Mouse (Mus musculus): Measurements from ENCODE around the gene Npnt. TPM values are rescaled to one million over a fixed set of nuclear protein-coding genes. Genes with fewer than 3 reads are reported as not detected.

Npnt gene
- polyA plus RNA-seq, 1 experiment from 2014 or later = 11.3 TPM

DNA sequence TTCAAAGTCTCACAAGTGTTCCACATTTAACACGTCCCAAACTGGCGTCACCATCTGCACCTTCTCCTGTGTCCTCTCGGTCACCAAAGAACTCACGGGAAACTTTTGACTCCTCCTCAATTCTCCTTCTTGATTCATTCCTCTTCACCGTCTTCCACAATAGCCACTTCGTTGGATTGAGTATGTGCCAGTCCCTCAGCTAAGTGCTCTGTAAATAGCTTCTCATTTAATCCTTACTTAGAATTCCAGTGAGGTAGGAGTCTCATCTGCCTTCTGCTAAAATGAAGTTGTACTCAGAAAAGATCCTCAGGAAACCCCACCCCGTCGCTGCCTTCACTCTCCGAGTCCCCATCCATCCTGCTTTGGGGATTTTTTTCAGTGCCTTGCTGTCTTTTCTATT lies 21.9 kb downstream of the Npnt start:
- Histone ChIP-seq H3K27me3 (ENCODE audit: control insufficient read depth, insufficient read depth, low read length) (no peaks in the 10 kb centered on the region), H3K27ac (replicated peaks; ENCODE audit: low read depth, low read length) (no peak overlapping the region), H3K4me1 (ENCODE audit: control insufficient read depth, insufficient read depth, low read length) (no peaks in the 10 kb centered on the region), H3K4me2 (ENCODE audit: low read depth, severe bottlenecking) (no peak overlapping the region), H3K9me3 (ENCODE audit: control insufficient read depth, low read length) (no peaks in the 10 kb centered on the region), H3K9ac (ENCODE audit: low read length) (no peak overlapping the region), H3K36me3 (ENCODE audit: control insufficient read depth, insufficient read depth, low read length) (no peaks in the 10 kb centered on the region), H3K4me3 (ENCODE audit: low read depth, low read length) (no peak overlapping the region)
- ATAC-seq (ENCODE audit: insufficient number of reproducible peaks, low FRiP score, low TSS enrichment, low read depth) = no peak
- no peak for DNase-seq (ENCODE audit: low spot score)
- 92% methylated on average over 9 of the region's 9 CpGs for WGBS

DNA sequence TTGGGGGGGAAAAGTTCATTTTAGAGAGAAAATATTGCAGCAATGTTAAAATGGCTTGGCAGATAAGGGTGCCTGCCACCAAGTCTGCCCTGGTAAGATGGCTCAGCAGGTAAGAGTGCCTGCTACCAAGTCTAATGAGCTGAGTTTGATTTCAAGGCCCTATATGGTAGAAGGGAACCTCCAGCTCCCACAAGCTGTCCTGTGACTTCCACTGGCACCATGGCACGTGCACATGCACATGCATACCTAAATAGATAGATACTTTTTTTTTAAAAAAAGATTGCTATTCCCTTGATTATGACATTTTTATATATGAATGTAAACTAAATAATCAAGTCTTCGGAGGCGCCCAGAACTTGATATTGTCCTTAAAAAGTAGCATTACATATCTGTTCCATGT lies 30.3 kb downstream of the Npnt start:
- Histone ChIP-seq H3K4me3 (ENCODE audit: low read depth, low read length) (no peak overlapping the region), H3K27ac (replicated peaks; ENCODE audit: low read depth, low read length) (no peak overlapping the region), H3K4me2 (ENCODE audit: low read depth, severe bottlenecking) (no peak overlapping the region), H3K27me3 (ENCODE audit: control insufficient read depth, insufficient read depth, low read length) (no peaks in the 10 kb centered on the region), H3K9ac (ENCODE audit: low read length) (no peak overlapping the region), H3K36me3 (ENCODE audit: control insufficient read depth, insufficient read depth, low read length) (no peaks in the 10 kb centered on the region), H3K4me1 (ENCODE audit: control insufficient read depth, insufficient read depth, low read length) (no peaks in the 10 kb centered on the region), H3K9me3 (ENCODE audit: control insufficient read depth, low read length) (no peaks in the 10 kb centered on the region)
- 95% methylated on average over 3 of the region's 3 CpGs for WGBS
- ATAC-seq (ENCODE audit: insufficient number of reproducible peaks, low FRiP score, low TSS enrichment, low read depth) (no peak), DNase-seq (ENCODE audit: low spot score) (no peak)

DNA sequence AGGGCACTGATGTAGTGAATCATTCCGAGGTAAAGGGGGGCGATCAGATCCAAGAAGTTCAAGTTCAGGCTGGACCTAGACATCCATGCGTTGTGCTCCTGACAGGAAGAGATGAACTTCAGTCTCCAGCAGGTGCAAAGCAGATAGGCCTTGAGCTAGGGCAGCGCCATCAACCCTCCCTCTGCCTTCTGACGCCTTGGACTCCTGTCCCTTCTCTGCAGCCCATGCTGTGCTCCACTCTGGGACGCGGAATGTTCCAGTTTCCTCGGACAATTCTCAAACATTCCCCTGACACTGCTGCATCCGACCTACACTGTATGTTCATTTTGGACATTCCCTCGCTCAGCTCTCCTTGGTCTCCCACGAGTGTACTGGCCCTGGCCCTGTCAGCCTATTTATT lies 30.9 kb downstream of the Npnt start:
- 90% methylated on average over 11 of the region's 11 CpGs for WGBS
- DNase-seq (ENCODE audit: low spot score) (no peak), ATAC-seq (ENCODE audit: insufficient number of reproducible peaks, low FRiP score, low TSS enrichment, low read depth) (no peak)
- Histone ChIP-seq H3K9me3 (ENCODE audit: control insufficient read depth, low read length) (no peaks in the 10 kb centered on the region), H3K4me1 (ENCODE audit: control insufficient read depth, insufficient read depth, low read length) (no peaks in the 10 kb centered on the region), H3K27ac (replicated peaks; ENCODE audit: low read depth, low read length) (no peak overlapping the region), H3K36me3 (ENCODE audit: control insufficient read depth, insufficient read depth, low read length) (no peaks in the 10 kb centered on the region), H3K4me3 (ENCODE audit: low read depth, low read length) (no peak overlapping the region), H3K9ac (ENCODE audit: low read length) (no peak overlapping the region), H3K4me2 (ENCODE audit: low read depth, severe bottlenecking) (no peak overlapping the region), H3K27me3 (ENCODE audit: control insufficient read depth, insufficient read depth, low read length) (no peaks in the 10 kb centered on the region)

- no peaks in the 10 kb centered on the region for H3K36me3 ChIP-seq (ENCODE audit: control insufficient read depth, insufficient read depth, low read length)
- no peak overlapping the region for H3K4me2 ChIP-seq (ENCODE audit: low read depth, severe bottlenecking)
- H3K4me3 ChIP-seq (ENCODE audit: low read depth, low read length) = no peak overlapping the region
- H3K9ac ChIP-seq (ENCODE audit: low read length) = no peak overlapping the region
- H3K27ac ChIP-seq (replicated peaks; ENCODE audit: low read depth, low read length) = no peak overlapping the region
- no peaks in the 10 kb centered on the region for H3K9me3 ChIP-seq (ENCODE audit: control insufficient read depth, low read length)
- ATAC-seq (ENCODE audit: insufficient number of reproducible peaks, low FRiP score, low TSS enrichment, low read depth) (no peak), DNase-seq (ENCODE audit: low spot score) (no peak)
- H3K4me1 ChIP-seq (ENCODE audit: control insufficient read depth, insufficient read depth, low read length) = no peaks in the 10 kb centered on the region
- 86% methylated on average over 9 of the region's 9 CpGs for WGBS
- H3K27me3 ChIP-seq (ENCODE audit: control insufficient read depth, insufficient read depth, low read length) = no peaks in the 10 kb centered on the region
These were observed 32.6 kb downstream of the Npnt start for GRCm38 (mm10) chr3:132917356-132918090.

GRCm38 (mm10) chr3:132915661-132916060 lies 34.4 kb downstream of the Npnt start:
- H3K9me3 ChIP-seq (ENCODE audit: control insufficient read depth, low read length) = no peaks in the 10 kb centered on the region
- no peaks in the 10 kb centered on the region for H3K36me3 ChIP-seq (ENCODE audit: control insufficient read depth, insufficient read depth, low read length)
- WGBS = 85% methylated on average over 9 of the region's 9 CpGs
- H3K4me2 ChIP-seq (ENCODE audit: low read depth, severe bottlenecking) = no peak overlapping the region
- DNase-seq (ENCODE audit: low spot score) = no peak
- H3K9ac ChIP-seq (ENCODE audit: low read length) = no peak overlapping the region
- H3K27ac ChIP-seq (replicated peaks; ENCODE audit: low read depth, low read length) = no peak overlapping the region
- ATAC-seq (ENCODE audit: insufficient number of reproducible peaks, low FRiP score, low TSS enrichment, low read depth) = no peak
- H3K27me3 ChIP-seq (ENCODE audit: control insufficient read depth, insufficient read depth, low read length) = no peaks in the 10 kb centered on the region
- H3K4me1 ChIP-seq (ENCODE audit: control insufficient read depth, insufficient read depth, low read length) = no peaks in the 10 kb centered on the region
- H3K4me3 ChIP-seq (ENCODE audit: low read depth, low read length) = no peak overlapping the region

GRCm38 (mm10) chr3:132912420-132912819 lies 37.7 kb downstream of the Npnt start:
- H3K4me2 ChIP-seq (ENCODE audit: low read depth, severe bottlenecking) = no peak overlapping the region
- WGBS = 65% methylated on average over 2 of the region's 2 CpGs
- H3K27me3 ChIP-seq (ENCODE audit: control insufficient read depth, insufficient read depth, low read length) = no peaks in the 10 kb centered on the region
- no peak overlapping the region for H3K27ac ChIP-seq (replicated peaks; ENCODE audit: low read depth, low read length)
- DNase-seq (ENCODE audit: low spot score) (no peak), ATAC-seq (ENCODE audit: insufficient number of reproducible peaks, low FRiP score, low TSS enrichment, low read depth) (no peak)
- no peaks in the 10 kb centered on the region for H3K9me3 ChIP-seq (ENCODE audit: control insufficient read depth, low read length)
- no peak overlapping the region for H3K4me3 ChIP-seq (ENCODE audit: low read depth, low read length)
- H3K36me3 ChIP-seq (ENCODE audit: control insufficient read depth, insufficient read depth, low read length) = no peaks in the 10 kb centered on the region
- 0 out of 2 replicates have a peak, but pooled peaks cover 5% of the 10 kb centered on the region for H3K4me1 ChIP-seq (ENCODE audit: control insufficient read depth, insufficient read depth, low read length)
- no peak overlapping the region for H3K9ac ChIP-seq (ENCODE audit: low read length)

DNA sequence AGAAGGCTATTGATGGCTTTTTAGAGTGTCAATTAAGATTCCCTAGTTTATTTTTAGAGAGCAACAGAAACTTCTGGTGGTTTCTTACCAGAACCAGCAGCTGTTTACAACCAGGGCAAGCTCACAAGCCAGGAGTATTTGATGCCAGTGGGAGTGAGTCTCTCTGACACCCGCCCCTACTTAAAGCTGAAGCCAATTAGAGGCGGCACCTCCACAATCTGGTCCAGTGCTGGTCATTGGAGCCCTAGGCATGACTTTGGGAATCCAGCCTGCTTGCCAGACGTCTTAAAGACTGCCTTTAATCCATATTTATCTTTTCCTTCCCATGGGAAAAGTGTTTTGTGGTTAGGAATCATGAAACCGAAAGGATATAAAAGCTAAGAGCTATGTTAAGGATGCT lies 38.4 kb downstream of the Npnt start:
- H3K9ac ChIP-seq (ENCODE audit: low read length) = no peak overlapping the region
- no peak overlapping the region for H3K4me3 ChIP-seq (ENCODE audit: low read depth, low read length)
- H3K27ac ChIP-seq (replicated peaks; ENCODE audit: low read depth, low read length) = no peak overlapping the region
- peak; percentile 46 for DNase-seq (ENCODE audit: low spot score)
- 0 out of 2 replicates have a peak, but pooled peaks cover 5% of the 10 kb centered on the region for H3K4me1 ChIP-seq (ENCODE audit: control insufficient read depth, insufficient read depth, low read length)
- WGBS = 23% methylated on average over 4 of the region's 4 CpGs
- H3K4me2 ChIP-seq (ENCODE audit: low read depth, severe bottlenecking) = no peak overlapping the region
- no peaks in the 10 kb centered on the region for H3K36me3 ChIP-seq (ENCODE audit: control insufficient read depth, insufficient read depth, low read length)
- no peaks in the 10 kb centered on the region for H3K9me3 ChIP-seq (ENCODE audit: control insufficient read depth, low read length)
- peak; percentile 79 for ATAC-seq (ENCODE audit: insufficient number of reproducible peaks, low FRiP score, low TSS enrichment, low read depth)
- no peaks in the 10 kb centered on the region for H3K27me3 ChIP-seq (ENCODE audit: control insufficient read depth, insufficient read depth, low read length)

- Histone ChIP-seq H3K9me3 (ENCODE audit: control insufficient read depth, low read length) (no peaks in the 10 kb centered on the region), H3K4me2 (ENCODE audit: low read depth, severe bottlenecking) (no peak overlapping the region), H3K27ac (replicated peaks; ENCODE audit: low read depth, low read length) (no peak overlapping the region), H3K36me3 (ENCODE audit: control insufficient read depth, insufficient read depth, low read length) (no peaks in the 10 kb centered on the region), H3K4me3 (ENCODE audit: low read depth, low read length) (no peak overlapping the region), H3K9ac (ENCODE audit: low read length) (no peak overlapping the region), H3K4me1 (ENCODE audit: control insufficient read depth, insufficient read depth, low read length) (0 out of 2 replicates have a peak, but pooled peaks cover 5% of the 10 kb centered on the region), H3K27me3 (ENCODE audit: control insufficient read depth, insufficient read depth, low read length) (no peaks in the 10 kb centered on the region)
- 60% methylated on average over 5 of the region's 5 CpGs for WGBS
- no peak for ATAC-seq (ENCODE audit: insufficient number of reproducible peaks, low FRiP score, low TSS enrichment, low read depth)
- DNase-seq (ENCODE audit: low spot score) = no peak
These were observed 39.4 kb downstream of the Npnt start for GRCm38 (mm10) chr3:132910727-132911126.

- 0 out of 2 replicates have a peak, but pooled peaks cover 5% of the 10 kb centered on the region for H3K4me1 ChIP-seq (ENCODE audit: control insufficient read depth, insufficient read depth, low read length)
- no peaks in the 10 kb centered on the region for H3K27me3 ChIP-seq (ENCODE audit: control insufficient read depth, insufficient read depth, low read length)
- no peak overlapping the region for H3K9ac ChIP-seq (ENCODE audit: low read length)
- H3K4me2 ChIP-seq (ENCODE audit: low read depth, severe bottlenecking) = no peak overlapping the region
- no peaks in the 10 kb centered on the region for H3K36me3 ChIP-seq (ENCODE audit: control insufficient read depth, insufficient read depth, low read length)
- no peak overlapping the region for H3K27ac ChIP-seq (replicated peaks; ENCODE audit: low read depth, low read length)
- no peaks in the 10 kb centered on the region for H3K9me3 ChIP-seq (ENCODE audit: control insufficient read depth, low read length)
- DNase-seq (ENCODE audit: low spot score) (no peak), ATAC-seq (ENCODE audit: insufficient number of reproducible peaks, low FRiP score, low TSS enrichment, low read depth) (no peak)
- H3K4me3 ChIP-seq (ENCODE audit: low read depth, low read length) = no peak overlapping the region
- WGBS = 61% methylated on average over 12 of the region's 12 CpGs
These were observed 40.4 kb downstream of the Npnt start for GRCm38 (mm10) chr3:132909736-132910135.
